Mouse (Mus musculus) adrenal gland, postnatal 10 days (tissue): ENCODE measurements at regions not wholly inside any gene's neighbourhood (a gene's known extent, or its start where the extent isn't known, plus 50 kb on each side); places are given as distances from the start of the nearest gene placed in this dataset.

ENCODE experiments used
- DNase-seq: peaks from one replicate; pipeline ENCODE4 v3.0.0; 2021; ENCODE audit warnings: mixed read lengths

DNA sequence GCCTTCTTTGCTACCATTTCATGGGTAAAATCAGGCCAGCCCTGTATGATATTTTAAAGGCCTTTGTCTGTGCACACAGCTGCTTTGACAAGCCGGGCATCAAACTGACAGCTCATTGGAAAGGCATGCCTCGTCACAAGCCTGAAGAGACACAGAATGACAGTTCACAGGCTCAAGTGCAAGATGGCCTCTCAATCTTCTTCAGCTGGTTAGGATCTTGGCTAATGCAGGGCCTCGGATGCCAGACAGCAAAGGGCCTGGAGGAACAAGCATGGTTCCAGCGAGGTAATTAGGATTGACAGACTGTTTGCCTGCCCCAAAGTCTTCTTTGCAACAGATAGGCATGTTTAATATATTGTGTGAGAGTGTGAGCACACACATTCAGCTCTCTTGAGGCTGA, 109.3 kb upstream of the Mmadhc start:
- no peak for DNase-seq

DNA sequence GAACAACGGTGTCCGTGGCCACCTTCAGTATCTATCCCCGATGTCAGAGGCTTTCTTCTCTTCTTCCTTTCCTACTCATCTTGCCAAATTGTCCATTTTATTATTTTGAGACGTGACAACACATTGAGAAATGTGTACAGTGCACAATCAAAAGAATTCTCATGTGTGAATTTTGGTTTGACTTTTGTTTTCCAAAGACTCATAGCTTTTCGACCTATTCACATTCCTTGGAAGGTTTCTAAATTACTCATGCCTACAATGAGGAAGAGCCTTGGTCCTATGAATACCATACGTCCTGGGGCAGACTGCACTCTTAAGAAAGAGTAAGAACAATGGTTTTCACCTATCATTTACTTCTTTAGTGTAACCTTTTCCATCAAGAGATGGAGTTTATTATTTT, 106.5 kb upstream of the Mmadhc start:
- DNase-seq = no peak

DNA sequence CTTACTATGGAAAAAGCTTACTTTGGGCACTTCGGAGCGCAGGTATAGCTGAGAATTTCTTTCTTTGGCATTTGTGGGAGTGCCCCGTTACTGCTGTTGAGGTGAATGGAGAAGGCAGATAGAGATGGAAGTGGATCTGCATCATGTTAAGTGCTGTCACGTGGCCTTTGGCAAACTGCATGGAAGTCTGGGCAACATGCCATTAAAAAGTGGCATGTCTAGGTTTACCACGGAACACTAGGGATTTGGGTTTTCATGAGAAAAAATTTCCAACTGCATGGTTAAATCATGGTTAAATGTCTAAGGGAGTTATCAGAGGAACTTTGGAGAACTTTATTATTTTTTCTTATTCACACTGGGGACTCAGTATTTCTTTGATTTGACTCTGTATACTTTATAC, 102.0 kb upstream of the Mmadhc start:
- peak; percentile 26 for DNase-seq

DNA sequence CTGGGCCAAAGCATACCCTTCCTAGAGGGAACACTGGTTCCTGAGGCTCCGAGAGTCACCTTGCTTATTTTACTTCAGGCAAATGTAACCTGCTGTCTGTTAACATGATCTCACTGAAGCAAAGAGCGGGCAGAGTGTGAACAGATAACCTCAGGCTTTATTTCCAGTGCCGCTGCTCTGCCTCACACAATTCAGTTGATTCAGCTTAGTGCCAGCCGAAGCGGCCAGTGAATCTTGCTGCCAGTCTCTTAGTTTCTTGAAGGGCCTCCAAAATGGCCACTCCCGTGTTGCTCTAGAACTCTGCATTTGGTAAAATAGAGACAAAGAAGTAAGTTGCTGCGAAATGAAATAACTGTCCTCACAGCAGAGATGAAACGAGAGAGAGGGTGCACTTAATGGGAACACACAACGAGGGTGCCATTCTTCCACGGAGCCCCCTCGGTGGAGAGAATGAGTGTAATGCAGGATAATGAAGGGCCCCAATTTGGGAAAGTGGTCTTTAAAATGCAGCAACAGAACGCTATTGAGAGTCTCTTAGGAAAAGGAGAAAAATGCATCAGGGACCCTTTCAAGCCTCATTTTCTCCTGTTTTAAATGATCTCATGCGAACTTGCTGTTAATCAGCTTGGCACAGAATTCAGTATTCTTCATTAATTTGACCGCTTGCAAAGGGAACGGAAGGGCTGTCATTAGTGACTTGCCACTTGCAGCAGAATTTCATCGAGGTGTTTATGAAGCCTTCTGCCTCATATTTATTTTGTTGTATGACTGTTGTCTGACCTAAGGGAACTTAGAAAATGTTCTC, 81.2 kb upstream of the Mmadhc start:
- no peak for DNase-seq

DNA sequence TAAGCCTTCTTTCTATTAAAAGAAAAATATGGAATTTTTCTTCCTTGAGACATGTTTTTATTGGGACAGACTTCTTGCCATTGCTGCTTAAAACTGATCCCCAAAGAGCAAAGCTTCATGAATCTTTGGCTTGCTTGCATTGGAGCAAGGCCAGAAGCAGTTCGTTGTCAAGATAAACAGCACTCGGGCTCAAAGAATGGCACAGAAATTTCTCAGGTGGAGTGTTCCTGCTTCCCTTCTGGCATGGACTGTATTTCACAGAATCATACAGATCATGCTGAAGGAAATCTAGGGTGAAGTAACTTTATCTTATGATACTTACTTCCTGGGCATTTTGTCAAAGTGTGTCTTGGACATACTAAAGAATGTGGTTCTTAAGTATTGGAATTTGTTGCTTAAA, 77.0 kb upstream of the Mmadhc start:
- peak; percentile 53 for DNase-seq

DNA sequence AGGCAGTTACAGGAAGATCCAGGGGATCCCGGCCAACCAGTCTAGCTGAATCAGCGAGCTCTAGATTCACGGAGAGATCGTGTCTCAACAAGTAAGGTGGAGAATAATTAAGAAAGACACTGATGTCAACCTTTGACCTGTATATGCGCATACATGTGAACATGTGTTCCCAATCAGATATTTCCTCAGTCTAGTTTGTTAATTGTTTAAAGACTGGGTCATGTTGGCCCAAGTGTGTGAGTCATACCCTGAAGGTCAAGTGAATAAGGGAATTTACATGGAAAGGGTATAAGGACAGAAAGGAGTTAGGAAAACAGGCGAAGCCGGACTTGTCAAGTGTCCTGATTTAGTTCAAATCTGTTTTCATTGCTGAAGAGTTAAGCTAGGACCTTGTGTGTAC, 76.4 kb upstream of the Mmadhc start:
- no peak for DNase-seq

DNA sequence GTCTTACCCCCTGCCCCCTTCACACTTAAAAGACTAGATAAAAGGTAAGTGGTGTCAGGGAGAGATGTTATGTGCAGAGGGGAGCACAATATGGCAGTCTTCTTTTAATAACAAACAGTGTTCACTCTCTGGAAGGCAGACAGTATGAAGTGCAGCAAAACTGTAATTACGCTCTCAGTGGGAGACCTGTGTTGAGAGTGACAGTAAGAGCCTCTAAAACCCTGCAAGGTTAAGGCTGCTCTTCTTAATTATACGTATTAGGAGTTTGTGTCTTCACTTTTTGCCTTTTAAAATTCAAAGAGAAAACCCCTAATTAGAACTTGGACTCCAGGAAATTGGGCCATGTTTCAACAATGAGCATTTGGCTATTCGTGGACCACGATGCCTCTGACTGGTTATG, 72.2 kb upstream of the Mmadhc start:
- DNase-seq = no peak

DNA sequence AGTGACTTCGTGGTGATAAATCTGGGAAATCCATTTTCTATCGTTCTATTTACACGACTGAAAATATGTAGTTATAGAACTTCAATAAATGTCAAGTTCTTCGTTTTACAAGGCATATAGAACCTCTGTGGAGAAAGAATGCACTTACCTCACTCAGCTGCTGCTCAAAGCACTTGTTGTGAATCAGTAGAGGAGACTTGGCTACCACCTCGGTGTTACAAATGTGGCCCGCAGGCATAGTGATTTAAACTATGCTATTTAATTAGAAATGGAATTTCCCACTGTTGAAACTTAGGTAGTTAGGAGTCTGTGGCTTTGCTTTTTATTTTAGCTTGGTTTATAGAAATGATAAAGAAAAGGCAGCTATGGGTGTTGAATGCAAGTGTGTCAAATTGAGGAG, 71.8 kb upstream of the Mmadhc start:
- DNase-seq = no peak

DNA sequence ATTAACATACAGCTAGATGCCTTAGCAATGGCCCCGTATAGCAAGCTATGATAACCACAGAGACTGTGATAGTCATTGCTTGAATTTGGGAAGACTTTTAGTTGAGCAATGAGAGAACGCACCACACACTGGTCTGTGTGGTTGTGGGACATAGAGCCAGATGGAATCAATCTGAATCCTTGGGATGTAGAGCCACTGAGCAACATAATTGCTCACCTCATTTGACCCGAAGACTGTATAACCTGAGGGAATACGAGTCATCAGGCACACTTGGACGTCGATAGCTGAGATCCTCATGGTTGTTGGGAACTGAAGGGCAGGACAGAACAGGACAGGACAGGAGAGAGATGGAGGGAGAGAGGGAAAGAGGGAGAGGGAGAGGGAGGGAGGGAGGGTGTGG, 68.6 kb upstream of the Mmadhc start:
- DNase-seq = no peak

DNA sequence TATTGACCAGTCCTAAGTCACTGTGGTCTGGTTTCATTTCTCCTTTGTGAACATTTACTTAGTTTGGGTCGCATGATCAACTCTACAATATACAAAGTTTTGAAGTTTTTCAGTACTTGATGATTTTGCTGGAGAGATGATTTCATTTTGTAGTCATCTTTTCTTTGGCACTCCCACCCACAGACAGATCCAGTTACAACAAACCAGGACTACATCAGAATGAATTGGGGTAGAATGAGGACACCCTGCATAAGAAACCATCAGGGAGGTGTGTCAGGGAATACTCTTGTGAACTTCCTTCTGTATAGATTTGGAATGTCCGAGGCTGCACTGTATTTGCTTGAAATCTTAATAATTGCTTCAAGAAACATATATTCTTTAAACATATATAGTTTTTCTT, 59.5 kb upstream of the Mmadhc start:
- DNase-seq = no peak

DNA sequence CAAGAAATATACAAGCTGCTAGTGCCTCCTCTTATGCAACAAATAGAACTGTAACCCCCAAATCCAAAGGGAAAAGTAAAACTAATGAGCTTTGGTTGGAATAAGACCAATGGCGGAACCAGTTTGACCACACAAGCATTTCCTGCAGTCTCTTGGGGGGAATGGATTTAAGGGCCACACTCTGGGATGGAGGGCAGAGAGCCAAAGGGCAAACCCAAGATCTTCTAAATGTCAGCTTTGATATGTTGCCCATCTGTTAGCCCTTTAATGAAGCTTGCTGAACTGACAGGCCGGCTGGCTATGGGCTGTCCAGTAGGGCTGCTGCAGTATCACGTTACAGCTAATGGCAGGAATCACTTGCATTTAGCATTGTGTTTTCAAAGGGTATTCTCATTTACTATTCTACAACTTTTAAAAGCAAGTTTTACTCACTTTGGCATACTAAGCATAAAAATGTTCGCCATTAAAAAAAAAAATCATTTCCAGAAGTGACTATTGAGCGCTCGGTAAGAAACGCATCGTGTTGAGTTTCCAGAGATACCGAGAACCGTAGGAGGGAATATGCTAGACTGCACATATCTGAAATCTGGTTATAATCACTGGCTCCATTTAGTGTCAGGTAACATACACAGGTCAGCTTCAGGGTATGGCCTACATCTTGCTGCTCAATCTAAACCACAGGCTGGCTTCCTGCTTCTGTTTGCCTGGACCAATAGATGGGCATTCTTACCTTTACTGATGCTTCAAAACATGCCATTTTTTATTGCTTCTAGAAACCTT, 51.1 kb upstream of the Mmadhc start:
- no peak for DNase-seq
